In genomic region chr6:42358901-42359300, GRCm38 (mm10) we compare ENCODE assay signal across 17 mouse cellular contexts. TPM values are rescaled to one million over a fixed set of nuclear protein-coding genes. Genes with fewer than 3 reads are reported as not detected.
DNase-seq lines count a peak whose midpoint lies in the region; ATAC-seq and TF ChIP-seq lines count a peak whose summit lies in the region.
"Had no signal": no experiment of that assay in that cellular context is flagged by ENCODE, and none has a peak within 500 bp of the region (broad histone marks: within the 10 kb centered on the region; RNA-seq: fewer than 3 reads in every experiment).

No protein-coding gene starts in this region.

- 65% methylated on average over 12 of the region's 12 CpGs for WGBS in heart, embryonic 15.5 days
- 72% methylated on average over 12 of the region's 12 CpGs for WGBS in lung, postnatal 0 days
- 90% methylated on average over 12 of the region's 12 CpGs for WGBS in intestine, embryonic 15.5 days
- WGBS in stomach, postnatal 0 days, result 87% methylated on average over 12 of the region's 12 CpGs

- ATAC-seq in heart, embryonic 15.5 days (replicated peaks; ENCODE audit: insufficient number of reproducible peaks, insufficient read depth, low FRiP score, low read depth), result 0 out of 2 replicates have a peak, but pooled peaks have one; percentile 6
- ATAC-seq in lung, postnatal 0 days, result no peak
- no peak for ATAC-seq in intestine, embryonic 15.5 days
- ATAC-seq in stomach, postnatal 0 days (ENCODE audit: low FRiP score, low TSS enrichment), result no peak
- ATAC-seq: hindbrain, postnatal 0 days had no signal

- H3K27ac ChIP-seq in heart, embryonic 15.5 days, result peak overlapping the region; percentile 79
- H3K27ac ChIP-seq in lung, postnatal 0 days (ENCODE audit: low read length), result 0 out of 2 replicates have a peak overlapping the region, but pooled peaks have one; percentile 7
- H3K27ac ChIP-seq in intestine, embryonic 15.5 days, result peak overlapping the region; percentile 54; the same call in 1 of the 2 replicates
- H3K27ac ChIP-seq in stomach, postnatal 0 days (replicated peaks), result 0 out of 2 replicates have a peak overlapping the region, but pooled peaks have one; percentile 13
- H3K27ac ChIP-seq: embryonic facial prominence, embryonic 12.5 days; hindbrain, postnatal 0 days had no signal

- H3K4me1 ChIP-seq in heart, embryonic 15.5 days (replicated peaks), result peaks cover 86% of the 10 kb centered on the region
- H3K4me1 ChIP-seq in lung, postnatal 0 days (ENCODE audit: insufficient read depth, low read depth, low read length), result peaks cover 8% of the 10 kb centered on the region
- H3K4me1 ChIP-seq in intestine, embryonic 15.5 days (replicated peaks), result 0 out of 2 replicates have a peak, but pooled peaks cover 8% of the 10 kb centered on the region
- no peaks in the 10 kb centered on the region; the same call in 1 of the 2 replicates for H3K4me1 ChIP-seq in stomach, postnatal 0 days (replicated peaks; ENCODE audit: control insufficient read depth, insufficient read depth)

- no peak for TF ChIP-seq CTCF in lung, postnatal 0 days (IDR thresholded peaks at IDR 0.05)
- TF ChIP-seq CTCF in stomach, postnatal 0 days (IDR thresholded peaks at IDR 0.05; ENCODE audit: low read depth), result no peak

- no peaks in the 10 kb centered on the region for H3K9me3 ChIP-seq in heart, embryonic 15.5 days (replicated peaks)
- H3K9me3 ChIP-seq in lung, postnatal 0 days (ENCODE audit: low read length), result no peaks in the 10 kb centered on the region
- no peaks in the 10 kb centered on the region for H3K9me3 ChIP-seq in intestine, embryonic 15.5 days
- no peaks in the 10 kb centered on the region for H3K9me3 ChIP-seq in stomach, postnatal 0 days (ENCODE audit: control insufficient read depth, low read length)
- H3K9me3 ChIP-seq: embryonic facial prominence, embryonic 12.5 days; G1E had no signal

- no peak for TF ChIP-seq EP300 in lung, postnatal 0 days (IDR thresholded peaks at IDR 0.05)
- no peak for TF ChIP-seq EP300 in stomach, postnatal 0 days (optimal IDR thresholded peaks at IDR 0.05)

- no peaks in the 10 kb centered on the region for H3K27me3 ChIP-seq in heart, embryonic 15.5 days
- no peaks in the 10 kb centered on the region for H3K27me3 ChIP-seq in lung, postnatal 0 days (replicated peaks; ENCODE audit: insufficient read depth, low read length)
- no peaks in the 10 kb centered on the region for H3K27me3 ChIP-seq in intestine, embryonic 15.5 days (replicated peaks)
- no peaks in the 10 kb centered on the region for H3K27me3 ChIP-seq in stomach, postnatal 0 days (ENCODE audit: control insufficient read depth, insufficient read depth, low read length)
- H3K27me3 ChIP-seq: embryonic facial prominence, embryonic 12.5 days had no signal

- DNase-seq in heart, postnatal 25 days (ENCODE audit: low spot score), result no peak
- DNase-seq in lung, postnatal 0 days (ENCODE audit: low spot score), result no peak
- DNase-seq in lung, postnatal 25 days (ENCODE audit: low spot score), result no peak
- DNase-seq in stomach, postnatal 0 days (ENCODE audit: low spot score), result no peak
- DNase-seq in left cerebral cortex, postnatal 14 days (ENCODE audit: low spot score in 2 of 2), result no peak
- DNase-seq: cerebellum, adult 18-20 months; kidney, adult 9 months; lung, adult 18-20 months; thymus, adult 18-20 months had no signal

- no peak overlapping the region for H3K4me2 ChIP-seq in heart, embryonic 15.5 days
- H3K4me2 ChIP-seq in lung, postnatal 0 days (replicated peaks; ENCODE audit: low read depth, low read length), result no peak overlapping the region
- no peak overlapping the region for H3K4me2 ChIP-seq in intestine, embryonic 15.5 days (replicated peaks)
- no peak overlapping the region for H3K4me2 ChIP-seq in stomach, postnatal 0 days (replicated peaks; ENCODE audit: low read depth)
- H3K4me2 ChIP-seq: embryonic facial prominence, embryonic 12.5 days; midbrain, embryonic 11.5 days had no signal

- no peak overlapping the region for H3K4me3 ChIP-seq in heart, embryonic 15.5 days
- H3K4me3 ChIP-seq in lung, postnatal 0 days (ENCODE audit: low read depth, low read length), result no peak overlapping the region
- no peak overlapping the region for H3K4me3 ChIP-seq in intestine, embryonic 15.5 days (replicated peaks)
- no peak overlapping the region for H3K4me3 ChIP-seq in stomach, postnatal 0 days (ENCODE audit: low read depth, low read length)
- H3K4me3 ChIP-seq: embryonic facial prominence, embryonic 12.5 days had no signal

- intact Hi-C loops in heart, postnatal 25 days (cut with DNase I), result no loop called here
- intact Hi-C loops in left cerebral cortex, postnatal 14 days (cut with DNase I), result no loop called here

- H3K9ac ChIP-seq in heart, embryonic 15.5 days, result no peak overlapping the region
- H3K9ac ChIP-seq in lung, postnatal 0 days (replicated peaks; ENCODE audit: low read depth), result no peak overlapping the region
- no peak overlapping the region for H3K9ac ChIP-seq in intestine, embryonic 15.5 days
- no peak overlapping the region for H3K9ac ChIP-seq in stomach, postnatal 0 days (ENCODE audit: low read length)
- H3K9ac ChIP-seq: embryonic facial prominence, embryonic 12.5 days had no signal

- peaks cover 65% of the 10 kb centered on the region for H3K36me3 ChIP-seq in heart, embryonic 15.5 days
- H3K36me3 ChIP-seq in lung, postnatal 0 days (ENCODE audit: insufficient read depth, low read length), result peaks cover 46% of the 10 kb centered on the region
- peaks cover 25% of the 10 kb centered on the region for H3K36me3 ChIP-seq in intestine, embryonic 15.5 days
- peaks cover 39% of the 10 kb centered on the region for H3K36me3 ChIP-seq in stomach, postnatal 0 days (ENCODE audit: control insufficient read depth, insufficient read depth, low read length)

RNA-seq across cellular contexts. Expression of gene Zyx, which starts 9.5 kb away (rescaled TPM):
- 136 and 173 TPM in 2 replicates for polyA plus RNA-seq in heart, embryonic 15.5 days (2015; fragmentation: Nextera tagmentation; extraction: Ambion mirVana)
- total RNA-seq in heart, postnatal 25 days (2021), result 10 to 100 TPM; 57.1 to 59.8 TPM
- polyA plus RNA-seq in lung, postnatal 0 days (2015; fragmentation: Nextera tagmentation; extraction: Ambion mirVana), result 166 and 183 TPM in 2 replicates
- polyA plus RNA-seq in intestine, embryonic 15.5 days (2015; fragmentation: Nextera tagmentation; extraction: Ambion mirVana), result 82.7 and 83.4 TPM in 2 replicates
- 60.5 and 68.0 TPM in 2 replicates for polyA plus RNA-seq in stomach, postnatal 0 days (2015; fragmentation: Nextera tagmentation; extraction: Ambion mirVana)
- total RNA-seq in left cerebral cortex, postnatal 14 days (2021), result 10 to 100 TPM; 51.8 to 60.0 TPM

RNA-seq across cellular contexts. Expression of gene Epha1, which starts 14.2 kb away (rescaled TPM):
- 2.2 and 4.3 TPM in 2 replicates for polyA plus RNA-seq in heart, embryonic 15.5 days (2015; fragmentation: Nextera tagmentation; extraction: Ambion mirVana)
- total RNA-seq in heart, postnatal 25 days (2021), result under 1 TPM; 0.26 to 0.31 TPM
- polyA plus RNA-seq in lung, postnatal 0 days (2015; fragmentation: Nextera tagmentation; extraction: Ambion mirVana), result 21.8 TPM in 2 replicates
- polyA plus RNA-seq in intestine, embryonic 15.5 days (2015; fragmentation: Nextera tagmentation; extraction: Ambion mirVana), result 7.6 TPM in 2 replicates
- 19.9 and 20.1 TPM in 2 replicates for polyA plus RNA-seq in stomach, postnatal 0 days (2015; fragmentation: Nextera tagmentation; extraction: Ambion mirVana)
- under 1 TPM; 0.22 to 0.34 TPM for total RNA-seq in left cerebral cortex, postnatal 14 days (2021)
- total RNA-seq: G1E had no signal
- polyA plus RNA-seq: G1E had no signal

RNA-seq across cellular contexts. Expression of gene Fam131b, which starts 34.5 kb away (rescaled TPM):
- 0.10 and 0.24 TPM in 2 replicates for polyA plus RNA-seq in heart, embryonic 15.5 days (2015; fragmentation: Nextera tagmentation; extraction: Ambion mirVana)
- 1 to 10 TPM in 1 of 2 experiments, under 1 TPM in 1; 0.59 to 1.1 TPM for total RNA-seq in heart, postnatal 25 days (2021)
- not detected in 2 replicates for polyA plus RNA-seq in lung, postnatal 0 days (2015; fragmentation: Nextera tagmentation; extraction: Ambion mirVana)
- 0.20 and 0.25 TPM in 2 replicates for polyA plus RNA-seq in intestine, embryonic 15.5 days (2015; fragmentation: Nextera tagmentation; extraction: Ambion mirVana)
- 0.10 and 0.12 TPM in 2 replicates for polyA plus RNA-seq in stomach, postnatal 0 days (2015; fragmentation: Nextera tagmentation; extraction: Ambion mirVana)
- total RNA-seq in left cerebral cortex, postnatal 14 days (2021), result 100 to 1,000 TPM; 118 to 121 TPM

RNA-seq across cellular contexts. Expression of gene Tas2r143, which starts 41.1 kb away (rescaled TPM):
- polyA plus RNA-seq in heart, embryonic 15.5 days (2015; fragmentation: Nextera tagmentation; extraction: Ambion mirVana), result not detected in 2 replicates
- under 1 TPM in 1 of 2 experiments, not detected in 1; 0.39 TPM for total RNA-seq in heart, postnatal 25 days (2021)
- 0.15 TPM in 1 of 2 replicates, not detected in the other for polyA plus RNA-seq in lung, postnatal 0 days (2015; fragmentation: Nextera tagmentation; extraction: Ambion mirVana)
- polyA plus RNA-seq in intestine, embryonic 15.5 days (2015; fragmentation: Nextera tagmentation; extraction: Ambion mirVana), result not detected in 2 replicates
- polyA plus RNA-seq in stomach, postnatal 0 days (2015; fragmentation: Nextera tagmentation; extraction: Ambion mirVana), result not detected in 2 replicates
- total RNA-seq in left cerebral cortex, postnatal 14 days (2021), result not detected
- total RNA-seq: hindbrain, postnatal 0 days had no signal
- polyA plus RNA-seq: embryonic facial prominence, embryonic 12.5 days; G1E; hindbrain, postnatal 0 days; limb, embryonic 11.5 days; midbrain, embryonic 11.5 days had no signal

RNA-seq across cellular contexts. Expression of gene Tas2r135, which starts 46.3 kb away (rescaled TPM):
- not detected in 2 replicates for polyA plus RNA-seq in heart, embryonic 15.5 days (2015; fragmentation: Nextera tagmentation; extraction: Ambion mirVana)
- total RNA-seq in heart, postnatal 25 days (2021), result not detected
- 0.18 TPM in 1 of 2 replicates, not detected in the other for polyA plus RNA-seq in lung, postnatal 0 days (2015; fragmentation: Nextera tagmentation; extraction: Ambion mirVana)
- not detected in 2 replicates for polyA plus RNA-seq in intestine, embryonic 15.5 days (2015; fragmentation: Nextera tagmentation; extraction: Ambion mirVana)
- not detected in 2 replicates for polyA plus RNA-seq in stomach, postnatal 0 days (2015; fragmentation: Nextera tagmentation; extraction: Ambion mirVana)
- total RNA-seq in left cerebral cortex, postnatal 14 days (2021), result not detected
- total RNA-seq: gastrocnemius, postnatal 4 days; hindbrain, postnatal 0 days had no signal
- polyA plus RNA-seq: embryonic facial prominence, embryonic 12.5 days; G1E; hindbrain, postnatal 0 days; limb, embryonic 11.5 days; midbrain, embryonic 11.5 days had no signal

Comparison
In these comparisons a context has a peak if more than half of its experiments do, and no peak if none do; other contexts are left out.
1. H3K27ac ChIP-seq: peak in every context shown above with its lines; median percentile 79 in heart, embryonic 15.5 days; 54 in intestine, embryonic 15.5 days; 13 in stomach, postnatal 0 days; 7 in lung, postnatal 0 days.